Mouse (Mus musculus) E14TG2a.4 (cell line): ENCODE measurements around the gene Wnt11.

Source experiments
- CTCF ChIP-seq: conservative IDR thresholded peaks from 2 replicates; pipeline ENCODE4 v1.5.1; 2014; ENCODE audit warnings: low read length
- NANOG ChIP-seq: IDR thresholded peaks from 2 replicates; pipeline ENCODE4 v1.6.1; 2014; ENCODE audit warnings: borderline replicate concordance, low read length, mixed read lengths
- POU5F1 ChIP-seq: IDR thresholded peaks from 2 replicates; pipeline ENCODE4 v1.6.1; 2014; ENCODE audit warnings: low read length, borderline replicate concordance

DNA sequence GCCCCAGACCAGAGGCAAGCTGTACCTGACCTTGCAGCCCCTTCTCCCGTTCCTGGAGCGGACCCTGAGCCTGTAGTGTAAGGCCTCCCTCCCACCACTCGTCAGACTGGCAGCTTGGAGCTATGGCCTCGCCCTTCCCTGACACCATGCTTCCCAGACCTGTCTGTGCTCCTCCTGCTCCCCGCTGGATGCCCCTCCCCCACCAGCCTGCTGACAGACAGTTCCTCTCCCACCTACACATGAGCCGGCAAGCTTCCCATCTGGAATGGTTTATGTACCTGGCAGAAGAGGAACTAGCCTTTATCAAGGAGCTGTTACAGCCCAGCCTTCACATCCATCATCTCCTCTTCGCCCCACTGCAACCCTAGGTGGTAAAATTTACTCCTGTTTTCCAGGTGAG is 6.0 kb upstream of the Wnt11 start:
- TF ChIP-seq CTCF (no peak), NANOG (no peak), POU5F1 (no peak)
